Mouse (Mus musculus): ENCODE measurements around the gene Sys1. TPM values are rescaled to one million over a fixed set of nuclear protein-coding genes. Genes with fewer than 3 reads are reported as not detected.

Sys1 gene
- total and polyA plus RNA-seq, 3 experiments = 85.8 to 94.3 TPM; not detected in 1

GRCm38 (mm10) chr2:164466787-164467186 lies 10.0 kb downstream of the Sys1 start (continued):
- TF ChIP-seq MYC (IDR thresholded peaks at IDR 0.05; ENCODE audit: low read depth, low read length) (0 out of 2 replicates have a peak, but pooled peaks have one; percentile 24), GATA1 (IDR thresholded peaks at IDR 0.05; ENCODE audit: low read depth, low read length) (peak; percentile 57; the same call in 1 of the 2 replicates), ZMIZ1 (IDR thresholded peaks at IDR 0.05; ENCODE audit: low read depth, low read length) (0 out of 2 replicates have a peak, but pooled peaks have one; percentile 16), POLR2A (IDR thresholded peaks at IDR 0.05; ENCODE audit: control insufficient read depth in 1 of 2, insufficient read depth in 1 of 2, low read depth in 1 of 2, low read length in 2 of 2, poor library complexity in 1 of 2) (no peak), CHD2 (IDR thresholded peaks at IDR 0.05; ENCODE audit: low read length) (no peak), RCOR1 (IDR thresholded peaks at IDR 0.05; ENCODE audit: low read depth, low read length) (no peak), UBTF (IDR thresholded peaks at IDR 0.05; ENCODE audit: borderline replicate concordance, insufficient read depth, low read depth, low read length) (no peak), MYB (IDR thresholded peaks at IDR 0.05; ENCODE audit: low read depth, low read length) (peak; percentile 65), MAFK (IDR thresholded peaks at IDR 0.05; ENCODE audit: borderline replicate concordance, low read depth, low read length) (no peak), JUND (IDR thresholded peaks at IDR 0.05; ENCODE audit: low read depth, low read length) (no peak), HCFC1 (IDR thresholded peaks at IDR 0.05; ENCODE audit: low read depth, low read length) (peak; percentile 55; the same call in 1 of the 2 replicates), USF2 (IDR thresholded peaks at IDR 0.05; ENCODE audit: borderline replicate concordance in 1 of 2, insufficient read depth in 1 of 2, low read depth in 1 of 2, low read length in 2 of 2) (no peak), GABPA (IDR thresholded peaks at IDR 0.05; ENCODE audit: low read depth, low read length) (no peak), MAX (IDR thresholded peaks at IDR 0.05; ENCODE audit: low read length) (peak; percentile 76), BHLHE40 (IDR thresholded peaks at IDR 0.05; ENCODE audit: borderline replicate concordance, low read depth, low read length) (peak; percentile 71; the same call in 1 of the 2 replicates), TCF12 (IDR thresholded peaks at IDR 0.05; ENCODE audit: low read depth, low read length) (peak; percentile 70)

DNA sequence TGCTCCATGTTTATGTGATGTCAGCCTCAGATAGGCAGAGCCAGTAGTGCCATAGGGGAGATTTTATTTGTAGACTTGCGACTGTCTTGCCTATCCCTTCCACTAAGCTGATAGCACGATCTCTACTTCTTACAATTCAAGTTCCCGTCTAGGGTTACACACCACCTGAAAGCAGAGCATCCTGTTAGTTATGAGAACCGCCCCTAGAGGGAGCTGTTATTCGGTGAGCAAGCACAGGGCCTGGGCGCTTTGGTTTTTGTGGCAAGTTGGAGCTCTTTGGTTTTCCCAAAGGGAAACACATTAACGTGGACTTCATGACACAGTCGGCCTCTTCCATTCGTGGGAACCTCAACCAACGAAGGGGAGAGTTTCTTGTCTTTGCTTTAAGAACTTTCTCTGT lies 13.5 kb downstream of the Sys1 start:
- DNase-seq (ENCODE audit: low read depth, low spot score) = peak; percentile 85
- TF ChIP-seq SMC3 (IDR thresholded peaks at IDR 0.05; ENCODE audit: low read depth, low read length) = peak; percentile 57
- TF ChIP-seq RAD21 (IDR thresholded peaks at IDR 0.05; ENCODE audit: low read depth, low read length) = peak; percentile 52
- no peak for TF ChIP-seq CHD2 (IDR thresholded peaks at IDR 0.05; ENCODE audit: low read length)
- no peak for TF ChIP-seq MAZ (IDR thresholded peaks at IDR 0.05; ENCODE audit: low read depth, low read length)
- no peak for TF ChIP-seq TCF12 (IDR thresholded peaks at IDR 0.05; ENCODE audit: low read depth, low read length)
- TF ChIP-seq MXI1 (IDR thresholded peaks at IDR 0.05; ENCODE audit: low read depth, low read length) = no peak
- no peak for TF ChIP-seq CHD1 (IDR thresholded peaks at IDR 0.05; ENCODE audit: low read depth, low read length)
- no peak for TF ChIP-seq EP300 (IDR thresholded peaks at IDR 0.05; ENCODE audit: low read depth in 1 of 2, low read length in 2 of 2)
- TF ChIP-seq CTCF (IDR thresholded peaks at IDR 0.05 in 2 of 3, conservative IDR thresholded peaks at IDR 0.05 in 1 of 3; ENCODE audit: control insufficient read depth in 1 of 3, insufficient read depth in 1 of 3, low read depth in 2 of 3, low read length in 3 of 3, poor library complexity in 1 of 3, severe bottlenecking in 1 of 3) = peak; percentile 75 to 79 (median 76)
- TF ChIP-seq HCFC1 (IDR thresholded peaks at IDR 0.05; ENCODE audit: low read depth, low read length) = 0 out of 2 replicates have a peak, but pooled peaks have one; percentile 24
- no peak for TF ChIP-seq USF1 (IDR thresholded peaks at IDR 0.05; ENCODE audit: low read depth, low read length)
- Histone ChIP-seq H3K27ac (ENCODE audit: control insufficient read depth, low read depth, low read length) (no peak overlapping the region), H3K9me3 (replicated peaks; ENCODE audit: insufficient read depth, low read length) (no peaks in the 10 kb centered on the region), H3K9ac (ENCODE audit: control insufficient read depth, low read depth, low read length, poor library complexity, severe bottlenecking) (no peak overlapping the region), H3K27me3 (ENCODE audit: control insufficient read depth in 1 of 2, insufficient read depth in 2 of 2, low read length in 2 of 2) (no peaks in the 10 kb centered on the region), H3K79me2 (ENCODE audit: control insufficient read depth, insufficient read depth, low read length, poor library complexity) (no peaks in the 10 kb centered on the region), H3K36me3 (ENCODE audit: control insufficient read depth in 1 of 2, insufficient read depth in 2 of 2, low read length in 2 of 2) (peaks cover 0 to 17% of the 10 kb centered on the region in 2 experiments; a peak in 3 of 4 replicates), H3K4me3 (ENCODE audit: control insufficient read depth in 1 of 2, insufficient read depth in 1 of 2, low read depth in 2 of 2, low read length in 2 of 2) (no peak overlapping the region), H3K4me1 (ENCODE audit: control insufficient read depth in 1 of 2, insufficient read depth in 2 of 2, low read length in 2 of 2) (peaks cover 10 to 16% of the 10 kb centered on the region in 2 experiments; a peak in 3 of 4 replicates)
